Mouse (Mus musculus) neural tube, embryonic 10.5 days (tissue): ENCODE measurements around the gene Cacnb3.

Experiments used
- DNase-seq: peaks from one replicate; pipeline ENCODE4 v3.0.0-alpha.2; 2017; ENCODE audit warnings: low spot score; ENCODE audit errors: extremely low spot score

The Cacnb3 gene

DNA sequence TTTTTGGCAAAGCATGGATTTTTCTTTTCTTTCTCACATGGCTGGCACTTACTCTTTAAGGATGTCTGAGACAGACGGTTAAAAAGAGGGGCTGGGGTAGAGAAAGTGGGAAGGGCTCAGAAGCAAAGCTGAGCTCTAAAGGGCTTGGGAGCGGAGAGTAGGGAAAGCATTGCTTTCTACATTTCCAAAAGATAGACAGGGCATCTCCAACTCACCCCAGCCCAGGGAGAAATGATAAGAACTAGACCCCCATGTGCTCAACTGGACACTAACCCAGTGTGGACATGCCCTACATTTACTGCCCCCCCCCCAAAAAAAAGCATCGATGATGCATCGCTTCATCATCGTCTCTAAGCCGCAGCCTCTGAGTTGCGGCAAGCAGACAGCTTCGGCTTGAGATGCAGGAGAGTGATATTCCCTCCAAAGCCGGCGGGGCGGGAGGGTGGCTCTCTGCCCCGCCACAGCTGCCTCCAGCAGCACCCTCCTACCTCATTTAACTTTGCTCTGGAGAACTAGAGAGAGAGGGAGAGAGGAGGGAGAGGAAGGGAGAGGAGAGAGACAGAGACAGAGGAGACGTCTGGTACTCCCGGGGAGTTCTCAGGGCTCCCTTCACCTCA is 45.1 kb downstream of the Cacnb3 start:
- peak; percentile 35 for DNase-seq

DNA sequence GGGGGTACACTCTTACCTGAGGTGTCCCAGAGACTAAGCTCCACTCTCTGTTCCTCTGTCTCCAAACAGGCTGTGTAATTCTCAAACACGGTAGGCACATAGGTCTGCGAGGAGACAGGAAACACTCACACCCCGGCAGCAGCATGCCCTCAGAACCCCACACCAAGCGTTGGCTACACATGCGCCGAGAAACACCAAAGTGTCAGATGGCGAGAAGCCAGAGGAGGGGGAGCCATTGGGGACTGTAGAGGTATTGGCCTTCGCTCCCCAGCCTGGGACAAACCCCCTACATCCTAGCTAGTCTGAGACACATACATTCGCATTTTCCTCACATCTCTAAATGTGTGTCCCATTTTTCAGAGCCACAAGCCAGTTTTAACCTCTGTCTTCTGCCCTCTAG is 45.8 kb downstream of the Cacnb3 start:
- peak; percentile 34 for DNase-seq

DNA sequence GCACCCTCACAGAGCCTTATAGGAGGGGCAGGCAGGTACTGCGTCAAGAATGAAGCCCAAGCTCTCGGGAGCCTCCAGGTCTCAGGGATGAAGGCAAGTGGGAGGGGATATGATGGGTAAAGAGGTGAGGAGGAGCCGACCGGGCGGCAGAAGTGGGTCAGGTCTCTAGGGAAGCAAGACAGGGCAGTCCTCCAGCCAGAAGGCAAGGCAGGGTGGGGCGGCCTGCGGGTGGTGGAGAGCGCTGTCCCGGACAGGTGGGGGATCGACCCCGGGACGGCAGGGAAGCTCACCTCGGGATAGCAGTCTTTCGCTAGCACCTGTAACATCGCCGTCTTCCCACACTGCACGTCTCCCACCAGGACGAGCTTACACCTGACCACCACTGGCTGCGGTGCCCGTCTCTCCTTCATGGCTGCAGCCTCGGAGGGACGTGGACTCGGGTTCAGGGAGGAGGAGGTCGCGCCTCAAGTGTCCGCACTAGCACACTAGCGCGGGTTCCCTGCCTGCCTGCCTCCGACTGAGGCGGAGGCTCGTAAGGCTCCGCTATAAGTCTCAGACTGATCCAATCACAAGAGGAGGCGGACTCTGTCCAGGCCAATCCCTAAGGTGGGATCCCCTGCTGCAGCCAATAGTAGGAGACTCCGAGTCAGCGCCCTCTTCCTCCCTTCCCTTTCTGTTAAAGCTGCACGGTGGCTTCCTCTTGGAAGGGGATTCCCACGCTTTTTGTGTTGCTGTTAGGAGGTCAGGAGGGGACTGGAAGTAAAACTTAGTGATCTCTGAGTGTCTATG is 46.5 kb downstream of the Cacnb3 start, which contains the start of gene Rnd1:
Rnd1 (minus strand) TSS at position 522 of the 789 bp plus-strand sequence.
- peak; percentile 78 for DNase-seq

DNA sequence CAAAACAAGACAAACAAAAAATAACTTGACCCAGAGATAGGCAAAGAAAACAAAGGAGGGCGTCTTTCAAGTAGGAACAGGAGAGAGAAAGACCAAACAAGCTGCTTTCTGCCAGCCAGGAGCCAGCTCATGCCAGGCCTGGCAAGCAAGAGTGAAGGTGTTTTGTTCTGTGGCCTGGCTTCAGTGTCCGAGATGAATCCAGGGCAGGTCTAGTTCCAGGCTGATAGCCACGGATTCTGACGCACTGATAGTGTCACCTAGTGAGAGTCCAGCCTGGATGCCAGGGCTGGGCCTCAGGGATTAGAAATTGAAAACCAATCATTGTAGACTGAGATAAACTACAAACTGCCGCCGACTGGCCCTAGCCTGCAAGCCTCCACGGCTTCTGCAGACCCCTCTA is 47.3 kb downstream of the Cacnb3 start:
- no peak for DNase-seq

DNA sequence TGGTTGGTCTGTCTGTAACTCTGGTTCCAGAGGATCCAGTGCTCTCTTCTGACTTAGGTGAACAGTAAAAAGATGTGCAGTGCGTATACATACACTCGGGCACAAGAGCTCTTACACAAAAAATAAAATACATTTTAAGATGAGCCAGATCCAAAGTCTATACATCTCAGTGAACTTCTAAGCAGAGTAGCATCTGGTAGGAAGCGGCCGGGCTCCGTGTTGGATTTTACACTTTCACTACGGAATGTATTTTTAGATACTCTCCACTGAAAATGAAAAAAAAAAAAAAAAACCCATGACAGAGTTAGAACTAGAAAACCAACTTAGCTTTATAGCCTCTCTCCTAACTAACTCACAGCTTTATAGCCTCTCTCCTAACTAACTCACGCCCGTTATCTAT is 50.0 kb downstream of the Cacnb3 start:
- DNase-seq = no peak

DNA sequence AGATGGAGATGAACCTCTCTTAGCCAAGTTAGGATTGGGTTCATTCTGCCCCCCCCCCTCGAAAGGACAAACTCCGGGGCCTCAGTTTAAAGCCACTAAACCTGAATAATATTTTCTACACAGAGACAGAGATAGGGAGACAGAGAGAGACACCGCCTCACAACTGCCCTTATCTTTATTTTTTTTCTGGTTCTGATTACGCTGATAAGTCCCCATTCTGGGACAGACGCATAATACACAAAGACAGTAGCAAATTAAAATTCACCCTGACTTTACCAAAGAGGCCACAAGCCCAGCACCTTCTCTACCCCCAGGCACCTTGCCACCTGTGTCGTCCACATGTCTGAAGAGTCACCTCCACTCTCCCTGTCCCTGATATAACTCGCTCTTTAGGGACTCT is 51.0 kb downstream of the Cacnb3 start:
- DNase-seq = no peak

DNA sequence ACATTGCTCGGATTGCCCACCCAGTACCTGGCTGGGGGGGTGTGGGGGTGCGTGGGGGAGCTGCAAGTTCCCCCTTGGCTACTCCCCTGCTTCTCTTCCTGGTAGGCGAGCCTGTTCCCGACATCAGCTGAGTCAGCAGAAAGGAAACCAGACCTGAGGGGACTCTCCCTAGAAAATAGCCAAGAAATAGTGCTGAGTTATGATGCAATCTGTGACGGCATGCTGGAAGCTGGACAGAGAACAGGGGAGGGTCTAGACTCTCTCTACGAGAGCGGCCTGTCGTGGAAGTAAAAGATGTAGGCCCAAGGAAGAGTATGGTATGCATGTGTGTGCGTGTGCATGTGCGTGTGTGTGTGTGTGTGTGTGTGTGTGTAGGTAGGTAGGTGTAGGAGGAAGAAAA is 52.5 kb downstream of the Cacnb3 start:
- no peak for DNase-seq

DNA sequence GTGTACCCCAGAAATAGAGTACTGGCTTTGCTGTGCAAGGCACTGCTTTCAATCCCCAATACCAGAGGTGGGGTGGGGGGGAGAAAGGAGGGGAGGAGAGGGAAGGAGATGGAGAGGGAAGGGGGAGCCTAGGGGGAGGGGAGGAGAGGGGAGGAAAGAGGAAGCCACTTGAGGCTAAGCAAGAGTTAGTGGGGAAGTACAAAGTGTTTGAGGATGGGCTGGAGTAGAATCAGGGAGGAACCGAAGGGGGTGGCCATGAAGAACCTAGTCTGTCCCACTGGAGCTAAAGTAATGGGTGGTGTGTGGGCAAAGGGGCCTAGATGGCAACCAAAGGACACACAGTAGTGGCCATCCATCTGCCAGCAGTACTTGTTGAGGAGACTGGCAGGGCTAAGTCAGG is 53.1 kb downstream of the Cacnb3 start:
- no peak for DNase-seq

DNA sequence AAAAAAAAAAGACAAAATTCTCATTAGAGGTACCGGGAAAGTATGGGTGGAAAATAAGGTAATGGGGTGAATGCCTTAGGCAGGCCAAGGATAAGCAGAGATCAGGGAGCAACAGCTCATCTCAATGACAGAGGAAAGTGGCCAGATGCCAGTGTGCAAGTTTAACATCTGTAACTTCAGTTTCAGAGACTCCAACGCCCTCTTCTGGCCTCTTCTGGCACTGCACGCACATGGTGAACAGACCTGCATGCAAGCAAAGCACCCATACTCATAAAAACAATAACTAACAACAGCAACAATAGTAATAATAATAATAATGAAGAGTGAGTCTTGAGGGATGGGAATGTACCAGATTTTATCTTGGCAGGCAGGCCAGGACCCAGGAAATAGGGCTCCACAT is 55.3 kb downstream of the Cacnb3 start:
- DNase-seq = no peak

DNA sequence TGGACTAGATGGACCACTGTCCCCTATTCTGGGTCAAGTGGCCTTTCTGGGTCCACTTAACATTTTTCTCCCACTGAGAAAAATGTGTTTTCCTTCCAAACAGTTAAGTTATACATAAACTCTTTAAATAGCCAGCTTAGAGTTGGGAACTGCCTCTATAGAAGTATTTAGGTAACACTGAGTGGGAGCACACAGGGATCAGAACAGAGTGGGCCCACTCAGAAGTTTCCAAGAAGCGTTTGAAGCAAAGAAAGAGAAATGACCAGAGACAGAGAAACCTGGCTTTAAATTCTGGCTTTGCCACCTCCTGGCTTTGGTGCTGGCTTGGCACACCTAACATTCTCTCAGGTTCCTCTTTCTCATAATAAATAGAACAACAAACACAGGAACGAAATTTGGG is 59.0 kb downstream of the Cacnb3 start:
- DNase-seq = no peak

DNA sequence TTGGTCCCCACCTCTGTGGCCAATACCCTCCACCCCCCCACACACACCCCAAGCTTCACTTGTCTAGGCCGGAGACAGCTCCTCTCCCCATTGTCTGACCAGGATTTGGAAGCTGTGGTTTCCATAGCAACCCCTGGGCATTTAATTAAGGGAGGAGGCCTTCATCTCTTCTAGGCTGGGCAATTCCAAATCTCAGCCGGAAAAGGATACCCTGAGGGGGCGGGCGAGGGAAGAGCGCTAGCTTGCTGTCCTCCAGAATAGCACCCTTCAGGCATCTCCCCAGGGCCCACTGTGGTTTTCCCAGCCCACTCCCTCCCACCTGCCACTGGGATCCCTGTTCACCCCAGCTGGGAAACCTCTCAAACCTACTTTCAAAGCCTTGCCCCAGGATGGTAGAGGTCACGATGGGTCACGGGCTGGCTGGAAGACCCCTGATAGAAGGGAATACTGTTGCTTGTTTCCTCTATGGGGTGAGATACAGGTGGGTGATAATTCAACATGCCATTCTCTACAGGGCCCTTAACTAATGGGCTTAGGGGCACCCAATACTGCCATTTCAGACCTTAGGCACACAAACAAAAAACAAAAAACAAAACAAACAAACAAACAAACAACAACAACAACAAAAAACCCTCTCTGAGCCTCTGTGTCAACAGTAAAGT is 61.0 kb downstream of the Cacnb3 start:
- DNase-seq = peak; percentile 48

DNA sequence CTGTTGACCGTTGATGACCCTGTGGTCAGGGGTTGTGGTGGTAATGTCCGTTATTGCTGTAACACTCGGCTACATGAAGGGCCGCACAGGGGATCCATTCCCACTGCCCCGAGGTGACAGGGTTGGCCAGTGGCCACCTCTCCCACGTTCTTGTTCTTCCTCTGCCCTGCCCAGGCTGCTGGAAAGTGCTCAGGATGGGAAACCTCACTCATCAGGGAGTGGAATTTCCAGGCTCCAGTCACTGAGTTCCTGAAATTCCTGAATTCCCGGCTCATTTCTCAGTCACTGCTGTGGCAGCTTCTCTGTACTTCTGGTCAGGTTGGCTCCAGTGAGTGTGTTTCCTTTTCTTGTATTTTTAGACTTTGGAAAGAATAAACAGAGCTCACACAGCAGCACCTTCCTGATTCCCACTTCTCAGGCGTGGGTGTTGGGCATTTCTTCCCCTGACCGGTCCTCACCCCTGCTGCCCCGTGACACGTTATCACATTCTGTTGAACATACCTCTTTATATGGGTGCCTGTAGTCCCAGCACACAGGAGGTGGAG is 61.6 kb downstream of the Cacnb3 start:
- DNase-seq = no peak
